Mouse (Mus musculus) MEL (cell line): ENCODE results near the gene Sct.

ENCODE experiments used
- EP300 ChIP-seq, 2 experiments: IDR thresholded peaks; 2 replicates each; pipeline ENCODE4 v1.6.1; 2011; ENCODE audit warnings: improper control_type of control experiment in 2 of 2, low read length in 2 of 2, low read depth in 1 of 2, mild to moderate bottlenecking in 1 of 2
- NELFE ChIP-seq: IDR thresholded peaks from 2 replicates; pipeline ENCODE4 v1.6.1; 2011; ENCODE audit warnings: low read depth, low read length, improper control_type of control experiment
- ZC3H11A ChIP-seq: IDR thresholded peaks from 2 replicates; pipeline ENCODE4 v1.6.1; 2012; ENCODE audit warnings: low read depth, mild to moderate bottlenecking, inconsistent platforms, low read length, improper control_type of control experiment
- ZKSCAN1 ChIP-seq: IDR thresholded peaks from 2 replicates; pipeline ENCODE4 v1.6.1; 2012; ENCODE audit warnings: low read depth, mild to moderate bottlenecking, inconsistent platforms, low read length, improper control_type of control experiment, moderate library complexity

DNA sequence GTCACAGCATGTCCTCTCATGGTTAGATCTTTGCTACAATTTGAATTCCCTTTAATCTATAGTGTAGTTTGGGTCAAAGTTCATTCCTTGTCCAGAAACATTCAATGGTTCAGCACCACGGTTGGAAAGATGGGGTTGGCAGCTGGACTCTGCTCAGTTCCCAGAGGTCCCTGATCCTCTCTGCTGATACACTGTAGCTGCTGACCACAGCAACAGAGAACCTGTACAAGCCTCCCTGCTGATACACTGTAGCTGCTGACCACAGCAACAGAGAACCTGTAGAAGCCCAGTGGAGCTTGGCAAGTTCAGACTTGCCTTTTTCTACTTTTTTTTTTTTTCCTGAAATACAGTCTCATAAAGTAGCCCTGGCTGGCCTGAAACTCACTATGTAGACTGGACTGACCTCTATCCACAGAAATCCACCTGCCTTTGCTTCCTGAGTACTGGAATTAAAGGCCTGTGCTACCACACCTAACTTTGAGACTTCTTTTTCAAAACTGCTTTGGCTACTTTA lies 38.7 kb upstream of the Sct start:
- TF ChIP-seq EP300 (IDR thresholded peaks at IDR 0.05; ENCODE audit: low read depth in 1 of 2, low read length in 2 of 2) (no peak), NELFE (no peak), ZKSCAN1 (no peak), ZC3H11A (no peak)
